Mouse (Mus musculus) megakaryocyte, embryonic 14.5 days (primary cell): ENCODE measurements around the gene Fbxw11.

Experiments
- FLI1 ChIP-seq: IDR thresholded peaks from 2 replicates; pipeline ENCODE4 v1.6.1; 2012; ENCODE audit warnings: low read length, inconsistent platforms, mixed read lengths
- GATA1 ChIP-seq: IDR thresholded peaks from 3 replicates; pipeline ENCODE4 v1.6.1; 2012; ENCODE audit warnings: mixed read lengths, low read length, inconsistent platforms, borderline replicate concordance

DNA sequence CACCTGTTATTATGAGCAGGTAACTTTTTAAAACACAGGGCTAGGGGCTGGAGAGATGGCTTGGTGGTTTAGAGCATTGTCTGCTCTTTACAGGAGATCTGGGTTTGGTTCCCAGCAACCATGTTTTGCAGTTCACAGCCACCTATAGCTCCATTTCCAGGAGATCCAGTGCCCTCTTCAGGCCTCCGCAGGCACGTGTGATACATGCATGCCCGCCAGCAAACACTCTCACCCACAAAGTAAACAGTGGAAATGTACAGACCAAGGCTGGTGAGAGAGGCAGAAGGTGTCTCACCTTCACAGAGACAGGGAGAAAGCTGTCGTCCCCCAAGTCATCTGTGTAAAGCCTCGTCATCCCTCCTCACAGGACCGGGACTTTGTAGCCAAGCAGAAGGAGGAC, 30.2 kb upstream of the Fbxw11 start:
- no peak for TF ChIP-seq FLI1
- no peak for TF ChIP-seq GATA1
